Mouse (Mus musculus): Measurements from ENCODE around the gene Fcgr1. TPM values are rescaled to one million over a fixed set of nuclear protein-coding genes. Genes with fewer than 3 reads are reported as not detected.
"Not testable (repeated sequence)": the region's sequence is repeated elsewhere in the genome, so short reads cannot be mapped to it uniquely, and the experiment has no call there.

Gene Fcgr1
- polyA plus RNA-seq, 1 experiment from 2014 or later = 4.4 TPM

GRCm38 (mm10) chr3:96322609-96323008, 28.8 kb upstream of the Fcgr1 start:
- Histone ChIP-seq H3K4me2 (no peak overlapping the region), H3K4me3 (replicated peaks) (no peak overlapping the region), H3K9ac (no peak overlapping the region), H3K9me3 (no peaks in the 10 kb centered on the region), H3K27me3 (replicated peaks) (peaks cover 34% of the 10 kb centered on the region), H3K27ac (no peak overlapping the region), H3K4me1 (0 out of 2 replicates have a peak, but pooled peaks cover 1% of the 10 kb centered on the region), H3K36me3 (no peaks in the 10 kb centered on the region)
- ATAC-seq (ENCODE audit: insufficient read depth, low FRiP score, low read depth) = no peak
- WGBS = 14% methylated on average over 10 of the region's 10 CpGs

- Histone ChIP-seq H3K9me3 (no peaks in the 10 kb centered on the region), H3K27me3 (replicated peaks) (peaks cover 31% of the 10 kb centered on the region)
These were observed 28.1 kb upstream of the Fcgr1 start for GRCm38 (mm10) chr3:96321891-96322290.

DNA sequence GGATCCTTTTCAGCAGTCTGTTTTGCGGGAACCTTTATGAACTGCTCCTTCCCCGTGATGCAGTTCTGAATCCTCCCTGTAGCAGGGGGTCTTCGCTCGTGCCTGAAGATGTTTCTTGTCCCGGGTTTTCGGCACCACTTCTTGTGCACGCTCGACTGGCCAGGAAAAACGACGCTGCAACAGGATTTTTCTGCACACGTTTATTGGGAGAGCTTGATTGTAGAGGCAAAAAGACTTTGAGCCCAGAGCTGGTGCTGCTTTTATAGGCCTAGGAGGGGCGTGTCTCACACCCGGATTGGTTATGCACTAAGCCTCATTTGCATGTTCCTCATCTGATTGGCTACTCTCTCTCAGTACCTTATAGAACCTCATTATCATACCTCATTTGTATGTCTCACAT, 26.2 kb upstream of the Fcgr1 start:
- not testable (repeated sequence) for H3K36me3 ChIP-seq; ATAC-seq (ENCODE audit: insufficient read depth, low FRiP score, low read depth); H3K9me3 ChIP-seq; H3K4me1 ChIP-seq; H3K4me3 ChIP-seq (replicated peaks); H3K27ac ChIP-seq; H3K4me2 ChIP-seq; H3K9ac ChIP-seq
- WGBS = 91% methylated on average over 13 of the region's 13 CpGs
- peaks cover 15% of the 10 kb centered on the region for H3K27me3 ChIP-seq (replicated peaks)

More at GRCm38 (mm10) chr3:96321891-96322290, 28.1 kb upstream of the Fcgr1 start:
- Histone ChIP-seq H3K4me3 (replicated peaks) (no peak overlapping the region), H3K9ac (no peak overlapping the region), H3K4me1 (no peaks in the 10 kb centered on the region), H3K4me2 (no peak overlapping the region), H3K36me3 (no peaks in the 10 kb centered on the region), H3K27ac (no peak overlapping the region)
- ATAC-seq (ENCODE audit: insufficient read depth, low FRiP score, low read depth) = no peak
- 14% methylated on average over 15 of the region's 15 CpGs for WGBS

DNA sequence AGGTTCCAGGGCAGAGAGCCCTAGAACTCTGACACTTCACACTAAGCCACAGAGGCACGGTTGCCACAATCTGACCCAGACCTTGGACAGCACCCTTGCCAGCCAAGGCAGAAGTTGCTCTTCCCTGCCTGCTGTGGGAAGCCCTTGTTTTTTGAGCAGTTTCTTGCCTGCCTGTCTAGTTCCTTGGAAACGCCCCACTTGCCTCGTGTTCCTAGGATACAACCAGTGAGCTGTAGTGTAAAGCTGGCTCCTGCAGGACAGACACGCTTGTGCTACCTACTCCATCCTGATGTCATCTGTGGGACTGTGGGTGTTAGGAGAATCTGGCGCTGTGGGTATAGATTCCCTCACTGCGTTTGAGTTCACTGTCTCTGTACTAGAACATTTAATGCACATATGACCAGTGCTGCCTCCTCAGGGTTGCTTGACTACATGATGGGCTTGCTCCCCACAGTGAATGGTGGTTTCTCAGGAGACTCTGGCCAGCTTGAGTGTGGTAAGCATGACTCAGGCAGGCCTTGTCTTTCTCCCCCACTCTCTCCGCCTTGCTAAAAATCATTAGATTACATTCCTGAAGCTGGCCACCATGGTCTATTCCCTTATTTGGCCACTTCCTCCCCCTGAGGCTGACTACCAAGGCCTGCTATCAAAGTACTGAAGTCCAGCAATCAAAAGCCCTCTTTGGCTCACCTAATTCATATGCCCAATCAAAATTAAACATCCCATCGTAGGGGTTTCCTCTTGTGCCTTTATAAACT, 18.8 kb upstream of the Fcgr1 start:
- Histone ChIP-seq H3K27ac (no peak overlapping the region), H3K4me2 (no peak overlapping the region), H3K9ac (no peak overlapping the region), H3K27me3 (replicated peaks) (no peaks in the 10 kb centered on the region), H3K4me1 (no peaks in the 10 kb centered on the region), H3K9me3 (no peaks in the 10 kb centered on the region), H3K36me3 (no peaks in the 10 kb centered on the region), H3K4me3 (replicated peaks) (no peak overlapping the region)
- 56% methylated on average over 8 of the region's 8 CpGs for WGBS
- ATAC-seq (ENCODE audit: insufficient read depth, low FRiP score, low read depth) = no peak

DNA sequence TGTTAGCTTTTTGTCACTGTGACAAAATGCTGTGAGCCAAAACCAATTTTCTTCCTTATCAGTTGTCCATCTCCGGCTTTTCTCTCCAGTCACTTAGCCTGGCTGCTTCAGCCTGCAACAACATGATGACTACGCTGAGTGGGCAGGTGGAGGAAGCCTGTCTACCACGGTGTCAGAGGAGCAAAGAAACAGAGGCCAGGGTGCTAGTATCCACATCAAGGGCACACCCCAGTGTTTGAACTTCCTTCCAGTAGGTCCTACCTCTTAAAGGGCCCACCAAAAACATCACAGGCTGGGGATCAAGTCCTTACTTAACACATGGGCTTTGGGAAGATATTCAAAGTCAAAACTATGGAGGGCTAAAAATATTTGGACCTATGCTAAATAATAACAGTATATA, 15.7 kb upstream of the Fcgr1 start:
- no peak for ATAC-seq (ENCODE audit: insufficient read depth, low FRiP score, low read depth)
- 43% methylated on average over 3 of the region's 3 CpGs for WGBS
- Histone ChIP-seq H3K4me2 (no peak overlapping the region), H3K27me3 (replicated peaks) (no peaks in the 10 kb centered on the region), H3K4me1 (no peaks in the 10 kb centered on the region), H3K36me3 (no peaks in the 10 kb centered on the region), H3K9me3 (no peaks in the 10 kb centered on the region), H3K4me3 (replicated peaks) (no peak overlapping the region), H3K9ac (no peak overlapping the region), H3K27ac (no peak overlapping the region)

DNA sequence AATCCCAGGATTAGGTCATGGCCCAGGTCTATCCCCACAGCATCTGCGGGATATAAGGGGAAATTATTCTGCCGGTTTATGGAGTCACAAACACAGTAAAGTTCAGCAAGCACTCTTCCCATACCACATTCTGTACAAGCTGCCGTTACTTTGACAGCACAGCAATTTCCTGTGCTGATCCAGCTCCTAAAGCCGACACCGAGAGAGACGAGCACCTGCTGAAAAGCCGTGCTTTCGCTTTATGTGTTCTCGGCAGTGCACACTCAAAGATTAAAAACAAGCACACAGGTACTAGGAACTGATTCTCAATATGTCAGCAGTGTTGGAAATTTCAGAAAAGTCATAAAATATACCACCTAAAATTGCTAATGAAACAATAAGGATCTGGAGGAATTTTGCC, 12.7 kb upstream of the Fcgr1 start:
- no peaks in the 10 kb centered on the region for H3K4me1 ChIP-seq
- ATAC-seq (ENCODE audit: insufficient read depth, low FRiP score, low read depth) = no peak
- H3K27me3 ChIP-seq (replicated peaks) = no peaks in the 10 kb centered on the region
- no peaks in the 10 kb centered on the region for H3K9me3 ChIP-seq
- H3K4me3 ChIP-seq (replicated peaks) = no peak overlapping the region
- no peak overlapping the region for H3K9ac ChIP-seq
- no peak overlapping the region for H3K27ac ChIP-seq
- no peaks in the 10 kb centered on the region for H3K36me3 ChIP-seq
- 66% methylated on average over 9 of the region's 9 CpGs for WGBS
- no peak overlapping the region for H3K4me2 ChIP-seq

DNA sequence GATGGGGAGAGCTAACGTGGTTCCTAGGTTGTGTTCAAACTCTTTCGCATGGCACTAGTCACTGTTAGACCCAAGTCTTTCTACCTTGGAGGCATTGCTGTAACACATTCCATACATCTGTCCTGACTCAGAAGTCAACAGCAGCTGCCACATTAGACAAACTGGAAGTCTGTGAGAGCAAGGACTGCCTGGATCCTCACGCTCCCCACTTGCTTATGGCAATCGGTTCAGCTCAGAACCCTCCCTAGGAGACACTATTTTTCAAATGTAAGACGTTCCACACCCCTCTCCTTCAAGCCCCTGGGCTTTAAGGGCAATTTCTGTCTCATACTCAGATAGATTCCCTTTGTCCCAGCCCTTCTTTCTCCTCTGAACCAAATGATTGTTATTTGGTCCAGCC, 8.3 kb upstream of the Fcgr1 start:
- Histone ChIP-seq H3K36me3 (no peaks in the 10 kb centered on the region), H3K4me1 (no peaks in the 10 kb centered on the region), H3K27me3 (replicated peaks) (no peaks in the 10 kb centered on the region), H3K4me3 (replicated peaks) (no peak overlapping the region), H3K9ac (no peak overlapping the region), H3K27ac (no peak overlapping the region), H3K9me3 (no peaks in the 10 kb centered on the region), H3K4me2 (no peak overlapping the region)
- WGBS = 75% methylated on average over 5 of the region's 5 CpGs
- ATAC-seq (ENCODE audit: insufficient read depth, low FRiP score, low read depth) = no peak

DNA sequence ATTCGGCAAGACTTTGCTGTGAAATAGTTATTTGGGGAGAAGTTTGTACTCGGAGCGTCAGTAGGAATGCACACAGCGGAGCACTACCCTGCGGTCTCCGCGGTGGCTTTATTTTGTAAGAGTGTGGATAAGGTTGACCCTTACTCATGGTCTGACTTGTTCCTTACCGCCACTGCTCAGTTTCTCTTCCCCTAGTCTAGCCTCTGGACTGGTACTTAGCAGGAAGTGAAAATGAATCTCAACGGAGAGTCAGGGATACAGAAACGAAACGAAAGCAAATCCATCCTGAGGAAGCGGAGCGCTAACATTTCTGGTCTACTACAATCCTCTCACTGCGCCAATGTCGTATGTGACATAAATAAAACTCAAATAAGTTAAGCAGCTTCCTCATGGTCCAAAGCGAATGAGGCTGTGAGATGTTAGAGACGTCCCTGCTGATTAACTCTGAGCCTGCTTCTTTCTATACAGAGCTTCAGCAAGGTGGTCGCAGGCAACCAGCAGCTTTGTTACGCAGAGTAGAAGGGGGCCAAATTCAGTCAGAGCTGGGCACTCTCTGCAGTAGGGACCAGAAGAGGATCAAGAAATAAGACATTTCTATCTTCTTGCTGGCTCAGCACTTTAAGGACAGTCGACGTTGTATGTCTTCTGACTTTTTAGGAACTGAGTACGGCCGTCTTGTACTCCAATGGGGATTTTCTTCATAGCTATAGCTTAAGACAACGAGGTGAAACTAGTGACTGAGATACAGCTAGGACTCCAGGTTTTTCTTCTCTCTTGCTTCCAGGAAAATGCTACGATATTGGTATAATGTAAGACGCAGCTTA, 7.1 kb upstream of the Fcgr1 start:
- no peak for ATAC-seq (ENCODE audit: insufficient read depth, low FRiP score, low read depth)
- no peaks in the 10 kb centered on the region for H3K9me3 ChIP-seq
- H3K4me3 ChIP-seq (replicated peaks) = peak overlapping the region; percentile 30
- peak overlapping the region; percentile 34 for H3K4me2 ChIP-seq
- H3K9ac ChIP-seq = no peak overlapping the region
- H3K27me3 ChIP-seq (replicated peaks) = no peaks in the 10 kb centered on the region
- H3K36me3 ChIP-seq = no peaks in the 10 kb centered on the region
- 66% methylated on average over 26 of the region's 26 CpGs for WGBS
- H3K27ac ChIP-seq = no peak overlapping the region
- no peaks in the 10 kb centered on the region for H3K4me1 ChIP-seq

DNA sequence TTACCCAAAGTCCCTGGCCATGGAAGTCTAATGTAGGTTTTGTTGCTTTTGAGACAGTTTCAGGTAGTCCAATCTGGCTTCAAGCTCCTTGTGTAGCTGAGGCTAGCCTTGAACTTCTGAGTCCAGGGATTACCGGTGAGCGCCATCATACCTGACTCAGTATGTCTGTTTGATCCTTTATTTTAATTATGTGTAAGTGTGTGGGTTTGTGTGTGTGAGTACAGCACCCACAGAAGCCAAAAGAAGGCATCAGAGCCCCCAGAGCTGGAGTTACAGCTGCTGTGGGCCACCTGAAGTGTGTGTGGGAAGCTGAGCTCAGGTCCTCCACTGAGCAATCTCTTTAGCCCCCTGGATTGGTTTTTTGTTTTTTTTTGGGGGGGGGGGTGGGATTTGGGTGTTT, 5.8 kb upstream of the Fcgr1 start:
- no peak for ATAC-seq (ENCODE audit: insufficient read depth, low FRiP score, low read depth)
- no peak overlapping the region for H3K4me2 ChIP-seq
- no peaks in the 10 kb centered on the region for H3K4me1 ChIP-seq
- H3K27me3 ChIP-seq (replicated peaks) = no peaks in the 10 kb centered on the region
- H3K27ac ChIP-seq = no peak overlapping the region
- no peak overlapping the region for H3K4me3 ChIP-seq (replicated peaks)
- 93% methylated on average over 2 of the region's 2 CpGs for WGBS
- H3K36me3 ChIP-seq = no peaks in the 10 kb centered on the region
- H3K9ac ChIP-seq = no peak overlapping the region
- no peaks in the 10 kb centered on the region for H3K9me3 ChIP-seq

DNA sequence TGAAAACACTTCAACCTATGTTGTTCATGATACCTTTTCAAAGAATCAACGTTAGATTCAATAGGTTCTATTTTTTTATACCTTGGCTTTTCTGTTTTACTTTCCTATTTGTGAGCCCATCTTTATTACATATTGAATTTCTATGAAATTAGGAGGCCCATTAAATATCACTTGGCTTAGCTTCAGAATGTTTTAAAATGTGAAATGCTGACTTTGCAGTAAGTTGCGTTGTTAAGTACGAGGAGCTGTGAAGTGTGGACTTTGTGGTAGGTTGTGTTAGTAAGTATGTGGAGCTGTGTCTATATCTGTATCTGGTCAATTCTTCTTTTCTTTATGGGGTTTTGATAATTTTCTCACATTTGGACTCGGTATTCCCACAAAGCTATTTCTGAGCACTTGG, 4.6 kb upstream of the Fcgr1 start:
- H3K9me3 ChIP-seq = no peaks in the 10 kb centered on the region
- no peak overlapping the region for H3K4me2 ChIP-seq
- H3K27me3 ChIP-seq (replicated peaks) = no peaks in the 10 kb centered on the region
- H3K4me3 ChIP-seq (replicated peaks) = no peak overlapping the region
- WGBS = 92% methylated on average over 4 of the region's 4 CpGs
- H3K9ac ChIP-seq = no peak overlapping the region
- no peaks in the 10 kb centered on the region for H3K36me3 ChIP-seq
- no peak for ATAC-seq (ENCODE audit: insufficient read depth, low FRiP score, low read depth)
- H3K27ac ChIP-seq = no peak overlapping the region
- H3K4me1 ChIP-seq = no peaks in the 10 kb centered on the region

DNA sequence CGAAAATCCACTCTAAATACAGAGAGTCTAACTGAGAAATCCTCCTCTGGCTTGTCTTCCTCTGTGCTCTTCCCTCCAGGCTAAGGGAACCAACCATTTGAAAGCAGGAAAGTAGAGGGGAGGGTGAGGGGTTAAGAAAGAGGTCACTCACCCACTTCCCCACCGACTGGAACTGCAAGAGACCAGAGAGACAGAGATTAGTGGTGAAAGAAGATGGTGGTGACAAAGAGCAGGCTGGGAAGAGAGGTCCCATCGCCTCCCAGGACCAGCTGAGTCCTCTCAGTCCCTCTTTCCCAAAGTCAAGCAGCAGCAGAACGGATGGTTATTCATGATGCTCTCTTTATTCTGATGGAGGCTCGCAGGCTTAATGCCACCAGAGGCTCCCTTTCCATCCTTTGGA, 401 bp downstream of the Fcgr1 start:
- no peaks in the 10 kb centered on the region for H3K9me3 ChIP-seq
- H3K36me3 ChIP-seq = no peaks in the 10 kb centered on the region
- H3K9ac ChIP-seq = no peak overlapping the region
- H3K4me2 ChIP-seq = no peak overlapping the region
- no peak overlapping the region for H3K27ac ChIP-seq
- WGBS = 48% methylated on average over 5 of the region's 5 CpGs
- H3K27me3 ChIP-seq (replicated peaks) = no peaks in the 10 kb centered on the region
- H3K4me3 ChIP-seq (replicated peaks) = no peak overlapping the region
- ATAC-seq (ENCODE audit: insufficient read depth, low FRiP score, low read depth) = no peak
- H3K4me1 ChIP-seq = no peaks in the 10 kb centered on the region

DNA sequence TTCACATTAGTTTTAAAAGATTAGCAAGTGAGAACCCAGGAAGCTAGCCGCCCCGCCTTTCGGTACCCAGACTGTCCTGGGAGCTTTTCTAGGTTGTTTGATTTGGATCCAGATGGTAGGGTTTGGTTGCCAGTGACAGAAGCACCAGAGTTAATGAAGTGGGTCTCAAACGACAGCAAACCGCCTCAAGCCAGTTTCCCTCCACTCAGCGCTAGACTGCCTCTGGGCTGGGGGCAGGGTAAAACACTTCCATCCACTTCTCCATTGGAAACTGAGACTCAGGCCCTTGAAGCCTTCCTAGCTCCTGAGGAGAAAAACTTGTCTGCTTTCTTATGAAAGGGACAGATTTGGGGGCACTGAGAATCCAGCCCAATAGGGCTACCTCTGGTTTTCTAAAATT, 1.1 kb downstream of the Fcgr1 start:
- Histone ChIP-seq H3K4me3 (replicated peaks) (no peak overlapping the region), H3K4me1 (no peaks in the 10 kb centered on the region), H3K4me2 (no peak overlapping the region), H3K36me3 (no peaks in the 10 kb centered on the region), H3K27ac (no peak overlapping the region), H3K9ac (no peak overlapping the region), H3K27me3 (replicated peaks) (no peaks in the 10 kb centered on the region), H3K9me3 (no peaks in the 10 kb centered on the region)
- 59% methylated on average over 6 of the region's 6 CpGs for WGBS
- ATAC-seq (ENCODE audit: insufficient read depth, low FRiP score, low read depth) = no peak

Data from stomach, embryonic 15.5 days (tissue).